ENCODE assay signal across 32 mouse cellular contexts in genomic region chr11:59653003-59653402, GRCm38 (mm10). TPM values are rescaled to one million over a fixed set of nuclear protein-coding genes. Genes with fewer than 3 reads are reported as not detected.
A peak's percentile ranks its signal among the peaks of the same experiment; 100 is the strongest.
DNase-seq lines count a peak whose midpoint lies in the region; ATAC-seq lines count a peak whose summit lies in the region.
"Had no signal": no experiment of that assay in that cellular context is flagged by ENCODE, and none has a peak within 500 bp of the region (broad histone marks: within the 10 kb centered on the region; RNA-seq: fewer than 3 reads in every experiment).

No protein-coding gene starts in this region.

- ATAC-seq in activated CD4-positive, CD25-positive, alpha-beta regulatory T cell, adult 4 months: peak; percentile 65
- peak; percentile 50 for ATAC-seq in megakaryocyte progenitor cell, adult 5-6 weeks (replicated peaks; ENCODE audit: poor library complexity)
- ATAC-seq: forebrain, postnatal 0 days; intestine, embryonic 15.5 days; midbrain, embryonic 13.5 days had no signal

- H3K36me3 ChIP-seq in embryonic facial prominence, embryonic 10.5 days (replicated peaks): no peaks in the 10 kb centered on the region
- H3K36me3 ChIP-seq: forebrain, embryonic 10.5 days; G1E; heart, embryonic 15.5 days; hindbrain, embryonic 13.5 days; intestine, embryonic 15.5 days; limb, embryonic 15.5 days; liver, embryonic 15.5 days; midbrain, embryonic 13.5 days; neural tube, embryonic 12.5 days had no signal

- no peak overlapping the region for H3K4me3 ChIP-seq in embryonic facial prominence, embryonic 10.5 days
- H3K4me3 ChIP-seq: forebrain, embryonic 10.5 days; heart, embryonic 15.5 days; hindbrain, embryonic 13.5 days; intestine, embryonic 15.5 days; limb, embryonic 15.5 days; liver, embryonic 15.5 days; midbrain, embryonic 13.5 days; neural tube, embryonic 12.5 days had no signal

- no peak overlapping the region for H3K27ac ChIP-seq in embryonic facial prominence, embryonic 10.5 days (replicated peaks)
- H3K27ac ChIP-seq: forebrain, embryonic 10.5 days; heart, embryonic 15.5 days; hindbrain, embryonic 13.5 days; intestine, embryonic 15.5 days; limb, embryonic 15.5 days; liver, embryonic 15.5 days; midbrain, embryonic 13.5 days; neural tube, embryonic 12.5 days had no signal

- DNase-seq in A20 (ENCODE audit: low read depth, low spot score): peak; percentile 43
- peak; percentile 20 for DNase-seq in CD4-positive helper T cell, adult 2 months (ENCODE audit: low read depth, low spot score)
- DNase-seq in embryonic facial prominence, embryonic 10.5 days (ENCODE audit: low spot score): no peak
- no peak for DNase-seq in adrenal gland, postnatal 4 days (ENCODE audit: low spot score in 2 of 2)
- DNase-seq in frontal cortex, postnatal 14 days (ENCODE audit: low spot score in 2 of 2): no peak
- DNase-seq: adrenal gland, postnatal 10 days; cerebellum, adult 2 months; forebrain, postnatal 0 days; gastrocnemius, postnatal 36 days; heart, postnatal 36 days; kidney, adult 8-10 months; kidney, postnatal 10 days; left cerebral cortex, postnatal 4 days; right cerebral cortex, adult 18-20 months had no signal

- H3K9me3 ChIP-seq in embryonic facial prominence, embryonic 10.5 days: no peaks in the 10 kb centered on the region
- H3K9me3 ChIP-seq: forebrain, embryonic 10.5 days; G1E; heart, embryonic 15.5 days; hindbrain, embryonic 13.5 days; intestine, embryonic 15.5 days; limb, embryonic 15.5 days; liver, embryonic 15.5 days; midbrain, embryonic 13.5 days; neural tube, embryonic 12.5 days had no signal

- no peaks in the 10 kb centered on the region for H3K27me3 ChIP-seq in embryonic facial prominence, embryonic 10.5 days (replicated peaks; ENCODE audit: low read depth, poor library complexity, severe bottlenecking)
- H3K27me3 ChIP-seq: heart, embryonic 15.5 days; hindbrain, embryonic 13.5 days; intestine, embryonic 15.5 days; limb, embryonic 15.5 days; liver, embryonic 15.5 days; midbrain, embryonic 13.5 days; neural tube, embryonic 12.5 days had no signal

- 78% methylated on average over 2 of the region's 2 CpGs for WGBS in embryonic facial prominence, embryonic 10.5 days

- peaks cover 21% of the 10 kb centered on the region for H3K4me1 ChIP-seq in embryonic facial prominence, embryonic 10.5 days
- H3K4me1 ChIP-seq: hindbrain, embryonic 13.5 days; midbrain, embryonic 13.5 days; neural tube, embryonic 12.5 days had no signal

RNA-seq across cellular contexts. Expression of gene Mprip, which starts 8.1 kb away (rescaled TPM):
- 10 to 100 TPM; 18.3 to 22.0 TPM for polyA plus RNA-seq in activated CD4-positive, CD25-positive, alpha-beta regulatory T cell, adult 4 months (2017; shearing (Covaris generic))
- 32.2 and 36.8 TPM in 2 replicates for total RNA-seq in megakaryocyte progenitor cell, adult 5-6 weeks (2015)
- 69.9 and 72.6 TPM in 2 replicates for total RNA-seq in megakaryocyte progenitor cell, adult 5-6 weeks (2017)
- polyA plus RNA-seq in embryonic facial prominence, embryonic 10.5 days (2016; fragmentation: Nextera tagmentation; extraction: Ambion mirVana): 40.8 and 49.9 TPM in 2 replicates
- 100 to 1,000 TPM; 235 to 240 TPM for total RNA-seq in adrenal gland, postnatal 4 days (2021)

RNA-seq across cellular contexts. Expression of gene Olfr223, which starts 59.9 kb away (rescaled TPM):
- not detected for polyA plus RNA-seq in activated CD4-positive, CD25-positive, alpha-beta regulatory T cell, adult 4 months (2017; shearing (Covaris generic))
- total RNA-seq in megakaryocyte progenitor cell, adult 5-6 weeks (2015): not detected in 2 replicates
- not detected in 2 replicates for total RNA-seq in megakaryocyte progenitor cell, adult 5-6 weeks (2017)
- not detected in 2 replicates for polyA plus RNA-seq in embryonic facial prominence, embryonic 10.5 days (2016; fragmentation: Nextera tagmentation; extraction: Ambion mirVana)
- not detected for total RNA-seq in adrenal gland, postnatal 4 days (2021)
- total RNA-seq: adrenal gland, postnatal 10 days; forebrain, postnatal 0 days; G1E; gastrocnemius, postnatal 36 days; heart, postnatal 36 days; layer of hippocampus, postnatal 14 days; left cerebral cortex, adult 8-10 months; left cerebral cortex, postnatal 4 days had no signal
- polyA plus RNA-seq: cerebellum, adult 2 months; cortical plate, adult 2 months; embryonic facial prominence, embryonic 11.5 days; forebrain, embryonic 10.5 days; forebrain, postnatal 0 days; G1E; heart, embryonic 15.5 days; hindbrain, embryonic 13.5 days; intestine, embryonic 15.5 days; limb, embryonic 15.5 days; liver, embryonic 15.5 days; lung, embryonic 16.5 days; midbrain, embryonic 13.5 days; neural tube, embryonic 12.5 days; small intestine, adult 2 months; testis, adult 2 months had no signal

Comparison
In these comparisons a context has a peak if more than half of its experiments do, and no peak if none do; other contexts are left out.
1. DNase-seq: peak in A20 (single experiment) and CD4-positive helper T cell, adult 2 months (single experiment); none in embryonic facial prominence, embryonic 10.5 days (single experiment), adrenal gland, postnatal 4 days (0 of 2) and frontal cortex, postnatal 14 days (0 of 2).